Mouse (Mus musculus) kidney, embryonic 15.5 days (tissue): ENCODE results near the gene Slit3. TPM values are rescaled to one million over a fixed set of nuclear protein-coding genes. Genes with fewer than 3 reads are reported as not detected.

ENCODE experiments used
- ATAC-seq: fragments of 200-750 bp; cut with Nextera tagmentation; replicated peaks from 2 replicates; pipeline ENCODE4 v1.8.0; 2017; ENCODE audit warnings: moderate TSS enrichment; ENCODE audit not compliant: low FRiP score
- H3K27ac ChIP-seq: fragments of 300-500 bp; sonication (generic); 2 replicates; pipeline ENCODE4 v1.5.1; 2015; ENCODE audit warnings: mild to moderate bottlenecking, inconsistent platforms
- H3K27me3 ChIP-seq: fragments of 300-500 bp; sonication (generic); 2 replicates; pipeline ENCODE4 v1.6.1; 2015; ENCODE audit warnings: inconsistent platforms
- H3K36me3 ChIP-seq: fragments of 300-500 bp; sonication (generic); 2 replicates; pipeline ENCODE4 v1.6.1; 2015; ENCODE audit warnings: inconsistent platforms
- H3K4me1 ChIP-seq: fragments of 300-500 bp; sonication (generic); 2 replicates; pipeline ENCODE4 v1.6.1; 2015; ENCODE audit warnings: inconsistent platforms
- H3K4me2 ChIP-seq: fragments of 300-500 bp; sonication (generic); 2 replicates; pipeline ENCODE4 v1.6.1; 2015; ENCODE audit warnings: moderate library complexity, mild to moderate bottlenecking, inconsistent platforms
- H3K4me3 ChIP-seq: fragments of 300-500 bp; sonication (generic); replicated peaks from 2 replicates; pipeline ENCODE4 v1.5.1; 2015; ENCODE audit warnings: mild to moderate bottlenecking, inconsistent platforms
- H3K9ac ChIP-seq: fragments of 300-500 bp; sonication (generic); 2 replicates; pipeline ENCODE4 v1.6.1; 2015; ENCODE audit warnings: mild to moderate bottlenecking, inconsistent platforms
- H3K9me3 ChIP-seq: fragments of 300-500 bp; sonication (generic); replicated peaks from 2 replicates; pipeline ENCODE4 v1.6.1; 2016; ENCODE audit warnings: inconsistent platforms
- WGBS: fragments of 180-500 bp; shearing (Covaris S2); methylation state at CpG from one replicate; pipeline ENCODE4 v1.1.7; 2015; ENCODE audit warnings: mixed read lengths; 5-methylcytosine and 5-hydroxymethylcytosine counted together
- polyA plus RNA-seq: library from polyadenylated mRNA; unstranded; fragments of >200 nt; fragmentation: Nextera tagmentation; extraction: Ambion mirVana; gene quantifications from 2 replicates; pipeline ENCODE4 v1.2.1, GENCODE M21; 2015

The Slit3 gene
- polyA plus RNA-seq, 1 experiment from 2014 or later: 14.9 TPM

GRCm38 (mm10) chr11:35593146-35594034 lies 472.4 kb downstream of the Slit3 start:
- WGBS: 33% methylated on average over 14 of the region's 14 CpGs
- no peaks in the 10 kb centered on the region for H3K9me3 ChIP-seq

GRCm38 (mm10) chr11:35596064-35596463 lies 475.0 kb downstream of the Slit3 start:
- Histone ChIP-seq H3K27me3 (no peaks in the 10 kb centered on the region), H3K27ac (no peak overlapping the region), H3K9ac (no peak overlapping the region), H3K4me2 (no peak overlapping the region), H3K9me3 (no peaks in the 10 kb centered on the region), H3K36me3 (no peaks in the 10 kb centered on the region), H3K4me3 (no peak overlapping the region), H3K4me1 (peaks cover 37% of the 10 kb centered on the region)
- ATAC-seq: no peak

More at GRCm38 (mm10) chr11:35593146-35594034, 472.4 kb downstream of the Slit3 start:
- H3K4me2 ChIP-seq: no peak overlapping the region
- H3K4me1 ChIP-seq: peaks cover 32% of the 10 kb centered on the region
- H3K27ac ChIP-seq: no peak overlapping the region
- ATAC-seq: peak; percentile 87
- no peaks in the 10 kb centered on the region; the same call in 1 of the 2 replicates for H3K36me3 ChIP-seq
- no peak overlapping the region for H3K9ac ChIP-seq
- H3K27me3 ChIP-seq: no peaks in the 10 kb centered on the region
- no peak overlapping the region for H3K4me3 ChIP-seq

GRCm38 (mm10) chr11:35597882-35598281 lies 476.9 kb downstream of the Slit3 start:
- H3K36me3 ChIP-seq: no peaks in the 10 kb centered on the region
- H3K9me3 ChIP-seq: no peaks in the 10 kb centered on the region
- H3K27me3 ChIP-seq: no peaks in the 10 kb centered on the region
- H3K4me2 ChIP-seq: no peak overlapping the region
- no peak overlapping the region for H3K27ac ChIP-seq
- ATAC-seq: no peak
- no peak overlapping the region for H3K4me3 ChIP-seq
- H3K9ac ChIP-seq: no peak overlapping the region
- 89% methylated on average over 6 of the region's 6 CpGs for WGBS
- H3K4me1 ChIP-seq: peaks cover 47% of the 10 kb centered on the region

- Histone ChIP-seq H3K4me2 (no peak overlapping the region), H3K4me1 (peaks cover 48% of the 10 kb centered on the region), H3K27ac (no peak overlapping the region), H3K9me3 (no peaks in the 10 kb centered on the region), H3K4me3 (no peak overlapping the region), H3K9ac (no peak overlapping the region), H3K27me3 (no peaks in the 10 kb centered on the region), H3K36me3 (no peaks in the 10 kb centered on the region)
- 53% methylated on average over 7 of the region's 7 CpGs for WGBS
- 0 out of 2 replicates have a peak, but pooled peaks have one; percentile 23 for ATAC-seq
Observed at GRCm38 (mm10) chr11:35598732-35599131, 477.7 kb downstream of the Slit3 start.

GRCm38 (mm10) chr11:35601652-35602240 lies 480.7 kb downstream of the Slit3 start:
- peaks cover 9% of the 10 kb centered on the region; the same call in 1 of the 2 replicates for H3K36me3 ChIP-seq
- 52% methylated on average over 10 of the region's 10 CpGs for WGBS
- ATAC-seq: peak; percentile 24; the same call in 1 of the 2 replicates
- H3K4me3 ChIP-seq: no peak overlapping the region
- H3K27me3 ChIP-seq: no peaks in the 10 kb centered on the region
- no peak overlapping the region for H3K27ac ChIP-seq
- peaks cover 19% of the 10 kb centered on the region for H3K4me1 ChIP-seq
- no peak overlapping the region for H3K9ac ChIP-seq
- no peaks in the 10 kb centered on the region for H3K9me3 ChIP-seq
- H3K4me2 ChIP-seq: no peak overlapping the region

- Histone ChIP-seq H3K4me1 (peaks cover 19% of the 10 kb centered on the region), H3K4me2 (no peak overlapping the region), H3K4me3 (no peak overlapping the region), H3K36me3 (peaks cover 9% of the 10 kb centered on the region; the same call in 1 of the 2 replicates), H3K9ac (no peak overlapping the region), H3K27ac (no peak overlapping the region), H3K9me3 (no peaks in the 10 kb centered on the region), H3K27me3 (no peaks in the 10 kb centered on the region)
- no peak for ATAC-seq
- WGBS: 53% methylated on average over 10 of the region's 10 CpGs
Observed at GRCm38 (mm10) chr11:35602586-35602985, 481.6 kb downstream of the Slit3 start.

GRCm38 (mm10) chr11:35603946-35604345 lies 482.9 kb downstream of the Slit3 start:
- H3K9me3 ChIP-seq: no peaks in the 10 kb centered on the region
- H3K9ac ChIP-seq: no peak overlapping the region
- H3K27me3 ChIP-seq: 0 out of 2 replicates have a peak, but pooled peaks cover under 1% of the 10 kb centered on the region
- no peak overlapping the region for H3K4me3 ChIP-seq
- 90% methylated on average over 6 of the region's 6 CpGs for WGBS
- no peak overlapping the region for H3K4me2 ChIP-seq
- no peak overlapping the region for H3K27ac ChIP-seq
- ATAC-seq: no peak
- H3K4me1 ChIP-seq: peaks cover 15% of the 10 kb centered on the region
- H3K36me3 ChIP-seq: peaks cover 9% of the 10 kb centered on the region; the same call in 1 of the 2 replicates

GRCm38 (mm10) chr11:35604848-35605790 lies 484.1 kb downstream of the Slit3 start:
- Histone ChIP-seq H3K36me3 (peaks cover 9% of the 10 kb centered on the region; the same call in 1 of the 2 replicates), H3K4me1 (peaks cover 15% of the 10 kb centered on the region), H3K9ac (no peak overlapping the region), H3K4me3 (no peak overlapping the region), H3K4me2 (no peak overlapping the region), H3K27me3 (0 out of 2 replicates have a peak, but pooled peaks cover 4% of the 10 kb centered on the region), H3K27ac (no peak overlapping the region), H3K9me3 (no peaks in the 10 kb centered on the region)
- no peak for ATAC-seq
- 82% methylated on average over 18 of the region's 18 CpGs for WGBS

- H3K9ac ChIP-seq: no peak overlapping the region
- no peak overlapping the region for H3K4me2 ChIP-seq
- no peak for ATAC-seq
- no peaks in the 10 kb centered on the region for H3K9me3 ChIP-seq
- H3K27ac ChIP-seq: no peak overlapping the region
- H3K36me3 ChIP-seq: peaks cover 9% of the 10 kb centered on the region; the same call in 1 of the 2 replicates
- 88% methylated on average over 4 of the region's 4 CpGs for WGBS
- no peak overlapping the region for H3K4me3 ChIP-seq
- H3K4me1 ChIP-seq: peaks cover 15% of the 10 kb centered on the region
- 0 out of 2 replicates have a peak, but pooled peaks cover 8% of the 10 kb centered on the region for H3K27me3 ChIP-seq
Observed at GRCm38 (mm10) chr11:35607191-35607590, 486.2 kb downstream of the Slit3 start.

- Histone ChIP-seq H3K4me2 (no peak overlapping the region), H3K36me3 (peaks cover 9% of the 10 kb centered on the region; the same call in 1 of the 2 replicates), H3K27me3 (peaks cover 8% of the 10 kb centered on the region; the same call in 1 of the 2 replicates), H3K9ac (no peak overlapping the region), H3K9me3 (no peaks in the 10 kb centered on the region), H3K27ac (no peak overlapping the region), H3K4me1 (peaks cover 15% of the 10 kb centered on the region), H3K4me3 (no peak overlapping the region)
- ATAC-seq: no peak
- WGBS: 66% methylated on average over 5 of the region's 5 CpGs
Observed at GRCm38 (mm10) chr11:35608794-35609193, 487.8 kb downstream of the Slit3 start.

GRCm38 (mm10) chr11:35612262-35612896 lies 491.4 kb downstream of the Slit3 start:
- Histone ChIP-seq H3K9ac (no peak overlapping the region), H3K9me3 (no peaks in the 10 kb centered on the region), H3K4me3 (no peak overlapping the region), H3K27me3 (peaks cover 8% of the 10 kb centered on the region; the same call in 1 of the 2 replicates), H3K36me3 (no peaks in the 10 kb centered on the region), H3K4me1 (peaks cover 15% of the 10 kb centered on the region), H3K4me2 (0 out of 2 replicates have a peak overlapping the region, but pooled peaks have one; percentile 11), H3K27ac (no peak overlapping the region)
- ATAC-seq: peak; percentile 61
- WGBS: 27% methylated on average over 13 of the region's 13 CpGs
